Mouse (Mus musculus) CD8-positive naive resting alpha-beta T cell, adult 57 days (primary cell): ENCODE measurements around the gene Gm9972. TPM values are rescaled to one million over a fixed set of nuclear protein-coding genes. Genes with fewer than 3 reads are reported as not detected.

Experiments used
- total RNA-seq: library from RNA; stranded (reverse); gene quantifications from one replicate; pipeline ENCODE4 v1.2.4, GENCODE M21; 2023

Gene Gm9972
- total RNA-seq, result not detected

DNA sequence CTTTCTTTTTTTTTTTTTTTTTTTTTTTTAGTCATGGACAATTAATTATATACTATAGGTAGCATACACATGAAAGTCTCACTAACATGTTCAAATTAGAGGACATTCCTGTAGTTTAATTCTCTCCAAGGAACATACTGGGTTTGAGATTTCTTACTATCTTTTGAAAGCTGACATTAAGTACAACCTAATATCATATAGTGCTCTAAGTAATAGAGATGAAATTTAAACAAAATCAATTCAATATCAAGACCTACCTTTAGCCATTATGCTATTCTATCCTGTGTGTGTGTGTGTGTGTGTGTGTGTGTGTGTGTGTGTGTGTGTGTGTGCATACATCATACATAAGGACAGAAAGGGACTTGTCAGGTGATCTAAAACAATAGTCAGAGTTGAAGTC is at the start of gene Gm9972:
TSS of gene Gm9972 (plus strand) at position 301 of the 400 bp plus-strand sequence.

Other genes starting within 250 kb of the Gm9972 start
- not detected for gene Atp10b, start 114.1 kb downstream of the Gm9972 start, total RNA-seq